Mouse (Mus musculus): ENCODE data around the gene Dennd6b.
A peak's percentile ranks its signal among the peaks of the same experiment; 100 is the strongest.

Dennd6b gene

DNA sequence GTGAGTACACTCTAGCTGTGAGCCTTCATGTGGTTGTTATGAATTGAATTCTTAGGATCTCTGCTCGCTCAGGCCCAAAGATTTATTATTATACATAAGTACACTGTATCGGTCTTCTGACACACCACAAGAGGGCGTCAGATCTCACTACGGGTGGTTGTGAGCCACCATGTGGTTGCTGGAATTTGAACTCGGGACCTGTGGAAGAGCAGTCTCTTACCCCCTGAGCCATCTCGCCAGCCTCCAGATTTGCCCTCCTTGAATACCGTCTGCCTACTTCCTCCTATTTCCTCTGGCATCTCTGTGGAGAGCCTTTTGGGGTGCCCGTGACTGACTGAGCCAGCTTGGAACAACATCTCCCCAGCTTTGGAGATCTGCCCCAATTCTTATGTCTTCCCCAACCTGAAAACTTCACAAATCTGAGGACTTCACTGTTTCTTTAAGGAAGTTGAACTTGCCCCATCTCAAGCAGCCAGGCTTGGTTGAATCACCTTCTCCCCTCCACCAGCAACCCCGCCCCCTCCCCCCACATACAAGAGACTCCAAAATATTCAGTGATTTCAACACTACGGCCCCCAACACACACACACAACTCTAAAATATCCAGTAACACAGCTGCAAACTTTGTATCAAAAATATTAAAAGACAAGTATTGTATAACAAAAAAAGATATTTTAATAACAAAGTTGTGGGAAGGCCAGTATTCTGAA is 14.6 kb downstream of the Dennd6b start:
- no peak for DNase-seq (ENCODE audit: low spot score in 2 of 2)

GRCm38 (mm10) chr15:89180571-89181229 is 15.6 kb downstream of the Dennd6b start, which contains the start of gene Plxnb2:
Gene Plxnb2, minus strand, starts transcription at chr15:89180788.
- peak; percentile 59 to 86 for DNase-seq (ENCODE audit: low spot score in 2 of 2)

- DNase-seq (ENCODE audit: low spot score in 2 of 2) = peak in 1 of 2 experiments; percentile 53
Observed at GRCm38 (mm10) chr15:89180081-89180541, 16.2 kb downstream of the Dennd6b start.

DNA sequence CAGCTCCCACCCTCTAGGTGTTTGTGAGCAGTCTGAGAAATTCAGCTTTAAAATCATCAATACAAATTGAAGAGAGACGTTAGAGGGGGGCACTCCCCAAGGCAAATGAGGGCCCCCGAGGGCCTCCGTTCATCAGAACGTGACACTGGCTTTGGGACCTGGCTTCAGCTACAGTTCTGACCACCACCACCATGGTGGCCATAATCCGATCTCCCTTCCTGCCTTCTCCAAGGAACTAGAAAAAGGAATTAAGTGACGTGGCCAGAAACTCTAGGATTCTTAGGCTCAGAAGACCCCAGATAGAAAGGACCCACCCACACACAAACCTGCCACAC is 16.7 kb downstream of the Dennd6b start:
- DNase-seq (ENCODE audit: low spot score in 2 of 2) = no peak

GRCm38 (mm10) chr15:89178954-89179629 is 17.2 kb downstream of the Dennd6b start:
- peak in 1 of 2 experiments; percentile 72 for DNase-seq (ENCODE audit: low spot score in 2 of 2)

DNA sequence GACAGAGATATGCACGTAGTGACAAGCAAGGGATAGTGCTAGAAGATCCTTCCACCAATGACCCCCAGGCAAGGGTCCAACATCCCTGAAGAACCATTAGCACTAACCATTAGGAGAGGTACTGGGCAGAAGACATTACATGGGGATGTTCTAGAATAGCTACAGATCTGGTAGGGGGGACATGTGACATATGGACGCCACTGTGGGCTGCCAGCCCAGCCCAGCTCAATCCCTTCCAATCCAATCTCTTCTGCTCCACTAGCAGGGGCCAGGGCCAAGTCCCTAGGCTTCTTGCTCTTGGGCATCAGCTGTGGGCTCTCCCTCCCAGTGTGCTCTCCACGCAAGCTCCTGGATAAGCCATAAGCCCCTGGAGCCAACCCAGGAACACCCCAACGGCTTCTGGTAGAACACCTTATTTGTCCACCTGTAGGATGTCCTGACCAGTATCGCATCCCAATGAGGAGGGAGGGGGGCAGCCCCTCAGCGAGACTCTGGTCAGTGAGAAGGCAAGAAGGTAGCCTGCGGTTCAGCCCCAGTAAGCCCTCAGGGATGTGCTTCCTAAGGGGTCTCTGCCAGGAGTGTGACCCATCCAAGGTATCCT is 17.9 kb downstream of the Dennd6b start:
- peak in 1 of 2 experiments; percentile 76 for DNase-seq (ENCODE audit: low spot score in 2 of 2)

DNA sequence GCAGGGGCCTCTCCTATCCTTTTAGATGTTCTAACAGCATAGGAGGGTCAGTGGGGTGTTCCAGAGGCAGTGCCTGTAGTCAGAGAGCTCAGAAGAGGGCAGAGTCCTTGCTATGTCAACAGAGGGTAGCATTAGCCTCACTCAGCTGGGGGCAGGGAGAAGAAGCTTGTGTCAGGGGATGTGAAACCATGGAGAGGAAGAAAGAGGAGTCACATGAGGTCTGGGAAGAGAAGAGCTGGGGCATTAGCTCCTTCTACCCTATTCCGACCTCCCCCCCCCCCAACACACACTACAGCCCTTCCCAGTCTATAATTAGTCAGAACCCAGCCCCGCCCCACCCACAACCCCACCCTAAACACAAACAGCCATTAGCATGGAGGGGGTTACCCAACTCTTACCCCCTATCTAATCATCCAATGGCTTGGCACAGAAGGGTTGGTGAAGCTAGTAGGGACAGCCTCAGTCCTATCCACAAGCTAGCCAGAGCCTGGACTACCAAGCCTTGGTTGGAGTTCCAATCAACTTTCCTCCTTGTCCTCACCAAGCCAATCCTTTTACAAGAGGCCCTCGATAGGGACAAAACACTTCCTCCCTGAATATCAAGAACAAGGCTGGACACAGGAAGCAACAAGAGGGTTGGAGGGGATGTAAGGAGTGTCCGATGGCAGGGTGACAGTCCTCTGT is 18.6 kb downstream of the Dennd6b start:
- no peak for DNase-seq (ENCODE audit: low spot score in 2 of 2)

GRCm38 (mm10) chr15:89177121-89177520 is 19.2 kb downstream of the Dennd6b start:
- peak in 1 of 2 experiments; percentile 86 for DNase-seq (ENCODE audit: low spot score in 2 of 2)

DNA sequence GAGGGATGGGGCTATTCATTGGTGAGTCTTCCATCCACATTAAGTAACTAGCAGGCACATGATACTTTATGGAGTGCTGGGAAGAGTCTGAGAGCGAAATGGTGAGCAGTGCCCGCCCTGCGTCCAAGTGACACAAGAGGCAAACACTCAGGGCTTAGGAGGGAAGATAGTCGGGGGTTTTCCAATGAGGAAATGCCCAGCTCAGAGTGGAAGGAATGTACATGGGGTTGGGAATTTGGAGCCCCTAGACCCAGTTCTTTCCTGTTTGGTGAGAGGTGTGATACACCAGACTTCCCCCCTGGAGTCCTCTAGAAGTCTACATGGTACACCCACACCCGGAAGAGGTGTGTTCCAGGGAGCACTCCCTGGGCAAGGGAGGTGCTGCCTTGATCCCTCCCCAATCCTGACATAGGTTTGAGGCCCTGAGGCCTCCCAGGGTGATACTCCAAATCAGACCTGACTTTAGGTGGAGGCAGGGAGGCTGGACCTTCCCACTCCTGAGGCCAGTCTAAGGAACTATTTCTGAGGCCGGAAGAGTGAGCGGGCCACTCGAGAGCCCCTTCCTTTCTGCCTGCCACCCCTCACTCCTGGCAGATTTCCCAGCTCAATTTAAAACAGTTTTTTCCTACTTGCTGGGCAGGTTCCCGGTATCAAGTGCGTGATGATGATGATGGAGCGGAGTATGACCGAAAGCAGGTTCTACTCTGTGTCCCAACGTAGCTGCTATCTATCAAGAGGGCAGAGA is 20.7 kb downstream of the Dennd6b start:
- no peak for DNase-seq (ENCODE audit: low spot score in 2 of 2)

DNA sequence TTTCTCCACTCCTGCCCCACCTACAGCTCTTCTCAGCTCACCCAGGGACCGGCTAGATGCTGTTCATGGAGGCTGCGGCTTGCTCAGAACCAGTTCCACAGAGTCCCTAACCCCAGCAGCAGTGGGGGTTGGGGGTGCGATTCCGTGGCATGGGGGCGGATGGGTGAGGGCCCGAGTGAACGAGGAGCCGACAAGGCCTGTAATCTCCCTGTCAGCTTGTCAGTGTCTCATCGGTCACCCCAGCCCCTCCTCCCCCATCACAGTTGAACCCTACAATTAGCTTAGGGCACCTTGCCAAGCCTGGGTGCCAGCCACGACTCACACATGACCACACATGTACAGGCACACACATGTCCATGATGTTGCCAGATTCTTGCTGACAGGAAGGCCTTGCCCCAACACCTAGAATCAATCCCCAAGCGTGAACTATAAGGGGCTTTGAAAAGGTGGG is 21.4 kb downstream of the Dennd6b start:
- no peak for DNase-seq (ENCODE audit: low spot score in 2 of 2)

DNA sequence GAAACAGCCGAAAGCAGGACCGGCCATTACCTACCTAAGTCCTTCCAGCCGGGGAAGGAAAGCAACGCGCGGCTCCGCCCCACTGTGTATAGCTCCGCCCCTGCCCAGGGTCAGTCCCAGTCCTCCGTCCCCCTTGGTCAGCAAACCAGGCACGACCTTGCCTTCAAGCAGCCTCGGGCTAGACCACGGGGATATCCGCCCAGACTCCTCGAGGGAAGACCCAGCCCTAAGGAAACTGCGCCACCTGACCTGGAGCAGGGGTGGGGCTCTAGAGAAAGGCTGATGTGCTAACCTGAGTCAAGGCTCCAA is 22.4 kb downstream of the Dennd6b start:
- DNase-seq (ENCODE audit: low spot score in 2 of 2) = no peak

GRCm38 (mm10) chr15:89173024-89173905 is 23.0 kb downstream of the Dennd6b start:
- DNase-seq (ENCODE audit: low spot score in 2 of 2) = peak in 1 of 2 experiments; percentile 53

DNA sequence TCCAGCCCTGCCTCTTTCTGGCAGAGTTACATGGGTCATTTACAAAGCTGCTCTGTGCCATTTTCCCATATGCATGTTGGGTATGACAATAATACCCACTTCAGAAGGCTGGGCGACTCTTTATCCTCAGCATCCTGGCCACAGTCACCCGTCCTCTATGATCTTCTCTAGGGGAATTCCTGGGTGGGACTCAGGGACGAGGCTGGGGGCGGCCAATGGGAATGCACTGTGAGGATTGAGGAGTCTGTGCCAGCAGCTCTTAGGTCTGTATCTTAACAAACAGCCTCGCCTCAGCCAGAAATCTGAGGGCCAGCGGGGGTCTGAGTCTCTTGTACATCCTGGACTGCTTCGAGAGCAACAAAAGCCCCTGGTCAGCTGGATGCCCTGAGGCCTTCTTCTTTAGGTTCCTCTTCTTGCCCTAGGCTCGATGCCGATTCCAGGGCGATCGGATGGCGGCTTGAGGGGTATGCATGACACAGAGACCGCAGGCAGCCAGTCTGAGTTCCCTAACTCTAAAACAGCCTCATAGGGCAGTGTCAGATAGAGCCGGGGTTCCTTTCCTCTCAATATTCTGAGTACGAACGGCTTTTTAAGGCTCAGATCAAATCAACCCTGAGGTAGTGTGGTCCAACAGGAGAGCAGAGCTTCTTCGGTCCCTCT is 23.9 kb downstream of the Dennd6b start:
- DNase-seq (ENCODE audit: low spot score in 2 of 2) = no peak

DNA sequence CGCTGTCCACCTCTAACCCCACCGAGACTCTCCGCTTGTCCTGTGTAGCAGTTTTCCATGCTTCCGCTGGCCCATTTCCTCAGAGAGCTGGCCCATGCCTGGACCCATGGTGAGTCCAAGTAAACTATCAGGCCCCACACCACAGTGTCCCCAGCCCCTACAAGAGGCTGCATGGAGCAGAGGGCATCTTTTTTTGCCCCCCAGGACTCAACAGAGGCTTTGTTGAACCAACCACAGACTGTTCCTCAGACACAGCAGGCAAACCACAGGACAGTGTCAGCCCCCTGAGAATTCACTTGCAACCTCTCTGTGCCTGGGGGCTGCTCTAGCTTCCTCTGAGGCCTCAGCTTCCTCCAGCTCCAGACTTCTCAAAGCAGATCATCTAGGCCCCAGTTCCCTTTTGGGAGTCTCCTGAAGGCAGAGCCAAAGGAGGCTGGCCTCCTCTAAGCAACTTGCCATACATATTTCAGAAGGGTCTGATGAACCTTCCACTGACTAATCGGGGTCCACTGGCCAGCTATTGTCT is 24.7 kb downstream of the Dennd6b start:
- DNase-seq (ENCODE audit: low spot score in 2 of 2) = no peak

GRCm38 (mm10) chr15:89170102-89170501 is 26.2 kb downstream of the Dennd6b start:
- DNase-seq (ENCODE audit: low spot score in 2 of 2) = no peak

GRCm38 (mm10) chr15:89169431-89169830 is 26.9 kb downstream of the Dennd6b start:
- DNase-seq (ENCODE audit: low spot score in 2 of 2) = no peak

- DNase-seq (ENCODE audit: low spot score in 2 of 2) = no peak
Observed at GRCm38 (mm10) chr15:89168922-89169321, 27.4 kb downstream of the Dennd6b start.

DNA sequence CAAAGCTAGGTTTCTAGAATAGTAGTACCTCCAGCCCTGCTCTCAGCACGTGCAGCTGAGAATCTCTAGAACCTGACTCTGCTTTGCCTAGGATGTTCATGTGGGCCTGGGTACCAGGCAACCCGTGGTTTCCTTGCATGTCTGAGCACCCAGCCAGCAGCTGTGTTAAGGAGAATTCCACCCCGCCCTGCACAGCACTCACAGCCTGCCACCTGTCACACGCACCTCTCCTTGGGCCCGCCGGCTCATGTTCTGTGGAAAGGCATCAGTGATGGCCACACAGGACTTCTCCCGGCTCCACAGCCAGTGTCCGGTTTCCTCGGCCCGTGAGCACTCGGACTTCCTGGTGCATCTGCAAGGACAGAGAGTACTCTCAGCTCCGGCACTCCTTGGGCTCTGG is 30.8 kb downstream of the Dennd6b start:
- DNase-seq (ENCODE audit: low spot score in 2 of 2) = no peak

DNA sequence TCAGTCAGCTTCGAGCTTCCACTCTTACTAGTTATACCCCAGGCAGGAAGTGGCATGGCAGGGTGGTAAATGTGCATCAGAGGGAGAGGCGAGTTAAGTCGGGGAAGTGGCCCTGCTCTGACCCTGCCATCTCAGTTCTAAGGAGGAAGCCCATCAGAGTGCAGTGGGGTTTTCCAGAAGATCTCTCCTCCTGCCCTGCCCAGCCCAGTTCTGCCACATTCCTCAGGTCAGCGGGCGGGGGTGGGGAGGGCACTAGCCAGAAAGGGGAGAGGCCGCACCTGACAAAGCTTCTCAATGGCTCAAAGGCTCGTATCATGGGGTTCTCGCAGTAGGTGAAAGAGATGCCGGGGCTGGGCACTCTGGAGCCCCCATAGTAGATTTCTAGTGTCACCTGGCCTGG is 34.9 kb downstream of the Dennd6b start:
- DNase-seq (ENCODE audit: low spot score in 2 of 2) = no peak

Measured in cerebellum, postnatal 4 days (tissue).